Mouse (Mus musculus): ENCODE data around the gene Anp32e. TPM values are rescaled to one million over a fixed set of nuclear protein-coding genes. Genes with fewer than 3 reads are reported as not detected.

Anp32e gene
- total RNA-seq, 2 experiments from 2014 or later, result 103 to 105 TPM

GRCm38 (mm10) chr3:95995802-95996428 is 66.9 kb downstream of the Anp32e start, which contains the start of gene Plekho1:
TSS of gene Plekho1 (minus strand) at chr3:95996001.
- peak; percentile 61 to 82 for DNase-seq (ENCODE audit: low spot score in 2 of 2)

- no peak for DNase-seq (ENCODE audit: low spot score in 2 of 2)
Observed at GRCm38 (mm10) chr3:95996451-95997073, 67.5 kb downstream of the Anp32e start.

Other genes starting within 250 kb of the Anp32e start
- under 1 TPM; 0.69 to 0.94 TPM for gene Adamtsl4, start 241.3 kb upstream of the Anp32e start, total RNA-seq (2021)
- 10 to 100 TPM in 1 of 2 experiments, 1 to 10 TPM in 1; 9.6 to 11.9 TPM for gene Ecm1, start 189.7 kb upstream of the Anp32e start, total RNA-seq (2021)
- 10 to 100 TPM; 38.0 to 39.8 TPM for gene Tars2, start 169.0 kb upstream of the Anp32e start, total RNA-seq (2021)
- gene Rprd2, start 110.4 kb upstream of the Anp32e start, total RNA-seq (2021), result 10 to 100 TPM; 57.2 to 63.9 TPM
- gene Prpf3, start 73.4 kb upstream of the Anp32e start, total RNA-seq (2021), result 10 to 100 TPM; 26.0 to 26.4 TPM
- 100 to 1,000 TPM; 147 to 175 TPM for gene Mrps21, start 57.7 kb upstream of the Anp32e start, total RNA-seq (2021)
- 1 to 10 TPM; 6.5 to 8.9 TPM for gene Ciart, start 47.0 kb upstream of the Anp32e start, total RNA-seq (2021)
- 10 to 100 TPM in 1 of 2 experiments, 1 to 10 TPM in 1; 9.4 to 10.2 TPM for gene BC028528, start 37.2 kb upstream of the Anp32e start, total RNA-seq (2021)
- gene Aph1a, start 35.3 kb upstream of the Anp32e start, total RNA-seq (2021), result 100 to 1,000 TPM in 1 of 2 experiments, 10 to 100 TPM in 1; 97.7 to 102 TPM
- gene Car14, start 24.6 kb upstream of the Anp32e start, total RNA-seq (2021), result 1 to 10 TPM; 2.5 to 4.4 TPM
- 10 to 100 TPM; 50.2 to 56.5 TPM for gene Plekho1, start 66.8 kb downstream of the Anp32e start, total RNA-seq (2021)
- 10 to 100 TPM; 41.9 to 42.2 TPM for gene Vps45, start 129.2 kb downstream of the Anp32e start, total RNA-seq (2021)
- 10 to 100 TPM; 17.7 to 21.0 TPM for gene Otud7b, start 175.3 kb downstream of the Anp32e start, total RNA-seq (2021)
- gene Mtmr11, start 232.8 kb downstream of the Anp32e start, total RNA-seq (2021), result 1 to 10 TPM; 5.5 to 9.2 TPM
- 10 to 100 TPM; 54.3 to 55.7 TPM for gene Sf3b4, start 243.1 kb downstream of the Anp32e start, total RNA-seq (2021)

Data from layer of hippocampus, postnatal 10 days (tissue).